Mouse (Mus musculus) midbrain, embryonic 16.5 days (tissue): Measurements from ENCODE around the gene Sgk2. TPM values are rescaled to one million over a fixed set of nuclear protein-coding genes. Genes with fewer than 3 reads are reported as not detected.
"Not testable (repeated sequence)": the region's sequence is repeated elsewhere in the genome, so short reads cannot be mapped to it uniquely, and the experiment has no call there.

Source experiments
- ATAC-seq: fragments of 200-750 bp; cut with Nextera tagmentation; 2 replicates; pipeline ENCODE4 v1.8.0; 2017; ENCODE audit warnings: moderate TSS enrichment
- H3K27ac ChIP-seq: fragments of 300-500 bp; sonication (generic); 2 replicates; pipeline ENCODE4 v1.5.1; 2014; ENCODE audit warnings: mild to moderate bottlenecking, low read length, mixed read lengths
- H3K27me3 ChIP-seq: fragments of 300-500 bp; sonication (generic); 2 replicates; pipeline ENCODE4 v1.6.1; 2014; ENCODE audit warnings: low read depth, low read length, mixed read lengths; ENCODE audit not compliant: control insufficient read depth, insufficient read depth
- H3K36me3 ChIP-seq: fragments of 300-500 bp; sonication (generic); 2 replicates; pipeline ENCODE4 v1.6.1; 2014; ENCODE audit warnings: mild to moderate bottlenecking, low read length, moderate library complexity, mixed read lengths; ENCODE audit not compliant: control insufficient read depth, insufficient read depth
- H3K4me1 ChIP-seq: fragments of 300-500 bp; sonication (generic); 2 replicates; pipeline ENCODE4 v1.6.1; 2014; ENCODE audit warnings: mild to moderate bottlenecking, low read length, mixed read lengths; ENCODE audit not compliant: control insufficient read depth, insufficient read depth
- H3K4me2 ChIP-seq: fragments of 300-500 bp; sonication (generic); 2 replicates; pipeline ENCODE4 v1.6.1; 2014; ENCODE audit warnings: mild to moderate bottlenecking, low read length, mixed read lengths
- H3K4me3 ChIP-seq: fragments of 300-500 bp; sonication (generic); 2 replicates; pipeline ENCODE4 v1.5.1; 2014; ENCODE audit warnings: low read depth, mild to moderate bottlenecking, low read length, moderate library complexity, mixed read lengths
- H3K9ac ChIP-seq: fragments of 300-500 bp; sonication (generic); 2 replicates; pipeline ENCODE4 v1.6.1; 2014; ENCODE audit warnings: low read depth, low read length, mixed read lengths
- H3K9me3 ChIP-seq: fragments of 300-500 bp; sonication (generic); replicated peaks from 2 replicates; pipeline ENCODE4 v1.6.1; 2014; ENCODE audit warnings: mild to moderate bottlenecking, low read length, mixed read lengths; ENCODE audit not compliant: control insufficient read depth, poor library complexity, severe bottlenecking
- WGBS: fragments of 180-500 bp; shearing (Covaris S2); extraction: QIAGEN DNeasy Blood & Tissue Kit; methylation state at CpG from one replicate; pipeline ENCODE4 v1.1.7; 2014; 5-methylcytosine and 5-hydroxymethylcytosine counted together
- polyA plus RNA-seq: library from polyadenylated mRNA; unstranded; fragments of >200 nt; fragmentation: Nextera tagmentation; extraction: Ambion mirVana; gene quantifications from 2 replicates; pipeline ENCODE4 v1.2.1, GENCODE M21; 2015

The Sgk2 gene
- polyA plus RNA-seq, 1 experiment from 2014 or later: not detected

DNA sequence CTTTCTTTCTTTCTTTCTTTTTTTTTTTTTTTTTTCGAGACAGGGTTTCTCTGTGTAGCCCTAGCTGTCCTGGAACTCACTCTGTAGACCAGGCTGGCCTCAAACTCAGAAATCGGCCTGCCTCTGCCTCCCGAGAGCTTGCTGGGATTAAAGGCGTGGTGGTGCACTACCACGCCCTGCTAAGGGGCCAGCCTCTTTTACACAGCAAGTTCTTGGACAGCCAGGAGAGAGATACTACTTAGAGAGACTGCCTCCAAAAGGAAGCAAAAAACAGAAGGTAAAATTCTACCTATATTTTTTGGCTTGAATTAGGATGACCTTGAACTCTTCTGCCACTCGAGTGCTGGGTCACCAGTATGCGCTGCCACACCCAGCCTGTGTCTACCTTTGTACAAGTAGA, 71.9 kb downstream of the Sgk2 start:
- ATAC-seq, H3K4me2 ChIP-seq, H3K4me3 ChIP-seq, H3K27ac ChIP-seq, H3K27me3 ChIP-seq, H3K4me1 ChIP-seq, H3K9ac ChIP-seq, H3K36me3 ChIP-seq, H3K9me3 ChIP-seq: not testable (repeated sequence)
- WGBS: 94% methylated on average over 6 of the region's 7 CpGs

DNA sequence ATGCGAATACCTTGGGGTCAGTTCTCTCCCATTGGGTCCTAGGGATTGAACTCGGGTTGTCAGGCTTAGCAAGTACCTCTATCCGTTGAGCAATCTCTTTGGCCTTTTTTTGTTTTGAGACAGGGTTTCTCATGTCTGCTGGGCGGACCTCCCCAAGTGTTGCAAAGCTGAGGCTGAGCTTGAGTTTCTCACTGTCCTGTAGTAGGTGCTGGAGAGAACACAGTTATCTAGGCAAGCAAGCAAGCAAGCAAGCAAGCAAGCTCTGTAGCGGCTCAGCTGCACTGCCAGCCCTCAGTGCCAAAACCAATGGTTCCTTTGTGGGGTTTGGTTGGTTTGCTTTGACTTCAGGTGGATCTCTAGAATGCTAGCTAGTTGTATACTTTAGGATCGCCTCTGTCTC, 73.5 kb downstream of the Sgk2 start:
- Histone ChIP-seq H3K9me3 (no peaks in the 10 kb centered on the region), H3K4me2 (no peak overlapping the region), H3K4me1 (no peaks in the 10 kb centered on the region), H3K27ac (no peak overlapping the region), H3K36me3 (no peaks in the 10 kb centered on the region), H3K4me3 (no peak overlapping the region), H3K27me3 (no peaks in the 10 kb centered on the region), H3K9ac (no peak overlapping the region)
- no peak for ATAC-seq
- WGBS: 80% methylated on average over 6 of the region's 6 CpGs

DNA sequence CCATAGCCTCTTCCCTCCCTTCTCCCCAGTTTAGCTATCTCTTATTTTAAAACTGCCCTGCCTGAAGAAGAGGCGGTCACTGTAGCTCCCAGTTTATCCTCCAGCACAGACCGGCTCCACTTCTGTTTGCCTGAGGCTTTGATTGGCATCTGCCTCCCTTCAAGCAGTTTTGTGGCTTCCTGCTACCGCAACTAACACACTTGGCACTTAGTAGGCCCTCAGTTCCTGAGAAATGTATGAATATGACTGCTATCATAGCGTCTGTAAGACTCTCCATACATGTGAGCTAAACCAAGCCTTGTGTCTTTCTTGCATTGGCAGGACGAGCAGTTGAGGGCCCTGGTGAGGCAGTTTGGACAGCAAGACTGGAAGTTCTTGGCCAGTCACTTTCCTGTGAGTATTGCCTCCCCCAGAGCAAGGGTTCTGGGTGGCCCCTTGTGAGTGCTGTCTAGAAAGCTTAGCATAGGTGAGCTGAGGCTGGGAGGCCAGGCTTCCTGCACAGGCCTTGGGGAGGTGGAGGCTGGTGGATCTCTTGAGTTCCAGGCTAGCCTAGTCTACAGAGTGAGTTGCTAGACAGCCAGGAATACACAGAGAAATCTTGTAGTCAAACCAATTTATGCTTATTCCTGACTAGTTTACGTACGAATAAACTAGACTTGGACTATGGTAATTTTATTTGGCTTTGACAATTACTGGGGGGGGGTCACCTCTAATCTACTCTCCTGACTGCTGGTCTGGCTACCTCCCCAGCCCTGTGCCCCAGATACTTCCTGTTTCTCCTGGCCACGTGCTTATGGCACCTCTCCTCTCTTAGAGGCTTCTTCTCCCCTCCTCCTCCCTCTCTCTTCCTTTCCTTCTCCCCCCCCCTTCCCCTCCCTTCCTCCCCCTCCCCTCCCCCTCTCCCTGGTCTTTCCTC, 74.3 kb downstream of the Sgk2 start:
- no peaks in the 10 kb centered on the region for H3K4me1 ChIP-seq
- H3K27me3 ChIP-seq: no peaks in the 10 kb centered on the region
- no peak overlapping the region for H3K4me3 ChIP-seq
- ATAC-seq: no peak
- H3K4me2 ChIP-seq: no peak overlapping the region
- 82% methylated on average over 8 of the region's 8 CpGs for WGBS
- H3K36me3 ChIP-seq: no peaks in the 10 kb centered on the region
- H3K27ac ChIP-seq: no peak overlapping the region
- no peaks in the 10 kb centered on the region for H3K9me3 ChIP-seq
- no peak overlapping the region for H3K9ac ChIP-seq

DNA sequence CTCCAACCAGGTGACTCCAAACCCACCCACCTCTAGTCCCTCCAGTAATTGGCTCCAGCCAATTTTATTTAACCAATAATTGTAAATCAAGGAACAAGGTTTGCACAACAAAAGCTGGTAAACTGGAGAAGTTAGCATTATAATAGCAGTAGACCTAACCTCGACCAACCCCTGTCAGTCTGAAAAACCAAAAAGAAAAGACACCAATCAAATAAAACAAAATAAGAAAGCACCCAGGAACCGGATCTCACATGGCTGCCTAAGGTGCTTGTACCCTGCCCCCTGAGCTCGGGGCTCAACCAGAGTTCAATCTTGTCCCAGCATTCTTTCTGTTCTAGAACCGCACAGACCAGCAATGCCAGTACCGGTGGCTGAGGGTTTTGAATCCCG, 75.0 kb downstream of the Sgk2 start:
- no peak overlapping the region for H3K4me2 ChIP-seq
- H3K9ac ChIP-seq: no peak overlapping the region
- ATAC-seq: no peak
- no peak overlapping the region for H3K27ac ChIP-seq
- no peaks in the 10 kb centered on the region for H3K4me1 ChIP-seq
- 75% methylated on average over 6 of the region's 6 CpGs for whole genome bisulfite sequencing
- H3K27me3 ChIP-seq: no peaks in the 10 kb centered on the region
- H3K36me3 ChIP-seq: no peaks in the 10 kb centered on the region
- H3K4me3 ChIP-seq: no peak overlapping the region
- H3K9me3 ChIP-seq: no peaks in the 10 kb centered on the region

Other genes starting within 250 kb of the Sgk2 start
- 118 and 137 TPM in 2 replicates for gene Srsf6, start 55.8 kb upstream of the Sgk2 start, polyA plus RNA-seq
- 4.6 and 8.3 TPM in 2 replicates for gene L3mbtl1, start 43.9 kb upstream of the Sgk2 start, polyA plus RNA-seq
- 41.0 and 43.1 TPM in 2 replicates for gene Ift52, start 30.0 kb downstream of the Sgk2 start, polyA plus RNA-seq
- gene Mybl2, start 67.4 kb downstream of the Sgk2 start, polyA plus RNA-seq: 1.9 and 3.9 TPM in 2 replicates
- not detected in 2 replicates for gene Gtsf1l, start 100.5 kb downstream of the Sgk2 start, polyA plus RNA-seq
- 54.5 and 55.3 TPM in 2 replicates for gene Tox2, start 215.8 kb downstream of the Sgk2 start, polyA plus RNA-seq